Mouse (Mus musculus): ENCODE results near the gene Vmn1r222. TPM values are rescaled to one million over a fixed set of nuclear protein-coding genes. Genes with fewer than 3 reads are reported as not detected.

Vmn1r222 gene
- polyA plus RNA-seq (2014; fragmentation: Illumina TruSeq; extraction: RNeasy Lipid Tissue Mini Kit (QIAGEN cat#74804); ENCODE audit: low read depth, low replicate concordance), result not detected

GRCm38 (mm10) chr13:23235847-23236246, at the start of gene Vmn1r222:
Vmn1r222 (minus strand) TSS chr13:23235947.

DNA sequence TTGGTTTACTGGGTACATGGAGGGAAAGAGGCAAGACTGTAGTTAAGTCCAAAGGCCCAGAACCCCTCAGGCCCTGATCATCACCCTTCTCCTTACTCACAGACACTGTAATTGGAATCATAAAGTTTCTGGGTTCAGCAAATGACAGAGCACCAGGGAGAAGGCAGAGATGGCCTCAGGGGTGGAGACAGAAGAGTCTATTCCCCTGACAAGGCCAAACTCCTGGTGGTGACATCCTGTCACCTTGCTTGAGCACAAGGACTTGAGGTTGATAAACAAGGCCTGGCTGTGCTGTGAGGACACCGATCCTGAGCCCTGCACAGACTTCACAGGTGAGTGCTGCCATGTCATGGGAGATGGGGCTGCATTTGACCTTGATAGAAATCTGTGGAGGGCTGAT, 11.1 kb upstream of the Vmn1r222 start, which contains the start of gene Vmn1r223:
Gene Vmn1r223 (plus strand): TSS at position 301 of the 400 bp plus-strand sequence.

GRCm38 (mm10) chr13:23213827-23214226, 21.9 kb downstream of the Vmn1r222 start, which contains the start of gene Vmn1r221:
Vmn1r221 (plus strand) TSS chr13:23214127.

GRCm38 (mm10) chr13:23187875-23188274, 47.9 kb downstream of the Vmn1r222 start, which contains the start of gene Vmn1r220:
Vmn1r220 (minus strand) TSS chr13:23187975.

Other genes with a start within 250 kb of the Vmn1r222 start
- gene Vmn1r213, start 228.3 kb downstream of the Vmn1r222 start, polyA plus RNA-seq (2014; fragmentation: Illumina TruSeq; extraction: RNeasy Lipid Tissue Mini Kit (QIAGEN cat#74804); ENCODE audit: low read depth, low replicate concordance), result not detected
- not detected for gene Vmn1r214, start 205.5 kb downstream of the Vmn1r222 start, polyA plus RNA-seq (2014; fragmentation: Illumina TruSeq; extraction: RNeasy Lipid Tissue Mini Kit (QIAGEN cat#74804); ENCODE audit: low read depth, low replicate concordance)
- not detected for gene Vmn1r215, start 167.9 kb downstream of the Vmn1r222 start, polyA plus RNA-seq (2014; fragmentation: Illumina TruSeq; extraction: RNeasy Lipid Tissue Mini Kit (QIAGEN cat#74804); ENCODE audit: low read depth, low replicate concordance)
- not detected for gene Vmn1r217, start 117.7 kb downstream of the Vmn1r222 start, polyA plus RNA-seq (2014; fragmentation: Illumina TruSeq; extraction: RNeasy Lipid Tissue Mini Kit (QIAGEN cat#74804); ENCODE audit: low read depth, low replicate concordance)
- not detected for gene Vmn1r218, start 102.8 kb downstream of the Vmn1r222 start, polyA plus RNA-seq (2014; fragmentation: Illumina TruSeq; extraction: RNeasy Lipid Tissue Mini Kit (QIAGEN cat#74804); ENCODE audit: low read depth, low replicate concordance)
- not detected for gene Vmn1r219, start 76.6 kb downstream of the Vmn1r222 start, polyA plus RNA-seq (2014; fragmentation: Illumina TruSeq; extraction: RNeasy Lipid Tissue Mini Kit (QIAGEN cat#74804); ENCODE audit: low read depth, low replicate concordance)
- not detected for gene Vmn1r220, start 48.0 kb downstream of the Vmn1r222 start, polyA plus RNA-seq (2014; fragmentation: Illumina TruSeq; extraction: RNeasy Lipid Tissue Mini Kit (QIAGEN cat#74804); ENCODE audit: low read depth, low replicate concordance)
- gene Vmn1r221, start 21.8 kb downstream of the Vmn1r222 start, polyA plus RNA-seq (2014; fragmentation: Illumina TruSeq; extraction: RNeasy Lipid Tissue Mini Kit (QIAGEN cat#74804); ENCODE audit: low read depth, low replicate concordance), result not detected
- not detected for gene Vmn1r223, start 11.2 kb upstream of the Vmn1r222 start, polyA plus RNA-seq (2014; fragmentation: Illumina TruSeq; extraction: RNeasy Lipid Tissue Mini Kit (QIAGEN cat#74804); ENCODE audit: low read depth, low replicate concordance)
- 16.7 TPM for gene Zfp322a, start 133.3 kb upstream of the Vmn1r222 start, polyA plus RNA-seq (2014; fragmentation: Illumina TruSeq; extraction: RNeasy Lipid Tissue Mini Kit (QIAGEN cat#74804); ENCODE audit: low read depth, low replicate concordance)
- gene Abt1, start 187.9 kb upstream of the Vmn1r222 start, polyA plus RNA-seq (2014; fragmentation: Illumina TruSeq; extraction: RNeasy Lipid Tissue Mini Kit (QIAGEN cat#74804); ENCODE audit: low read depth, low replicate concordance), result 4.1 TPM
- gene Btn1a1, start 230.0 kb upstream of the Vmn1r222 start, polyA plus RNA-seq (2014; fragmentation: Illumina TruSeq; extraction: RNeasy Lipid Tissue Mini Kit (QIAGEN cat#74804); ENCODE audit: low read depth, low replicate concordance), result not detected

All from heart, adult 10 weeks (tissue).